Mouse (Mus musculus): ENCODE measurements around the gene Armc5. TPM values are rescaled to one million over a fixed set of nuclear protein-coding genes. Genes with fewer than 3 reads are reported as not detected.

Armc5 gene
- polyA plus RNA-seq, 1 experiment from 2014 or later: 6.9 TPM

- peaks cover 35% of the 10 kb centered on the region for H3K27me3 ChIP-seq
- no peak overlapping the region for H3K4me3 ChIP-seq (replicated peaks)
- no peak overlapping the region for H3K4me2 ChIP-seq
- H3K9ac ChIP-seq: no peak overlapping the region
- no peak for ATAC-seq (ENCODE audit: insufficient read depth)
- WGBS (ENCODE audit: insufficient replicate concordance): 60% methylated on average over 5 of the region's 5 CpGs
- peaks cover 27% of the 10 kb centered on the region for H3K4me1 ChIP-seq (replicated peaks)
- no peak overlapping the region for H3K27ac ChIP-seq (replicated peaks)
- H3K9me3 ChIP-seq (replicated peaks): no peaks in the 10 kb centered on the region
- peaks cover 7% of the 10 kb centered on the region for H3K36me3 ChIP-seq (replicated peaks)
Measured at GRCm38 (mm10) chr7:128266056-128266455, 28.9 kb downstream of the Armc5 start.

DNA sequence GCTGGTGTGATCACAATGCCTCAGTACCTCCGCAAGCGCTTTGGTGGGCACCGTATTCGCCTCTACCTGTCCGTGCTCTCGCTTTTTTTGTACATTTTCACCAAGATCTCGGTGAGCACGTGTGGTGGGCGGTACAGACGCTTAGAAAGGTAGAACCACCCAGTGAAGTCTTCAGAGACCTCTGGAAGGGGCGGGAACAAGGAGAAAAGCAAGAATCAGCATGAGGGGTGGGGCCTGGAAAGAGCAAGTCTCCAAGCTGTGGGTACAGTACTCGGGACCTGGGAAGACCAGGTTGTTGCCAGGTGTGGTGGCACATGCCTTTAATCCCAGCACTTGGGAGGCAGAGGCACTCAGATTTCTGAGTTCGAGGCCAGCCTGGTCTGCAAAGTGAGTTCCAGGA lies 30.2 kb downstream of the Armc5 start:
- H3K9me3 ChIP-seq (replicated peaks): no peaks in the 10 kb centered on the region
- H3K4me2 ChIP-seq: no peak overlapping the region
- peaks cover 30% of the 10 kb centered on the region for H3K27me3 ChIP-seq
- peaks cover 20% of the 10 kb centered on the region for H3K36me3 ChIP-seq (replicated peaks)
- WGBS (ENCODE audit: insufficient replicate concordance): 56% methylated on average over 13 of the region's 13 CpGs
- H3K9ac ChIP-seq: no peak overlapping the region
- ATAC-seq (ENCODE audit: insufficient read depth): no peak
- H3K27ac ChIP-seq (replicated peaks): no peak overlapping the region
- H3K4me1 ChIP-seq (replicated peaks): peaks cover 36% of the 10 kb centered on the region
- no peak overlapping the region for H3K4me3 ChIP-seq (replicated peaks)

GRCm38 (mm10) chr7:128267813-128268212 lies 30.7 kb downstream of the Armc5 start:
- H3K9ac ChIP-seq: no peak overlapping the region
- no peak overlapping the region for H3K27ac ChIP-seq (replicated peaks)
- peaks cover 36% of the 10 kb centered on the region for H3K4me1 ChIP-seq (replicated peaks)
- H3K4me3 ChIP-seq (replicated peaks): no peak overlapping the region
- H3K27me3 ChIP-seq: peaks cover 28% of the 10 kb centered on the region
- WGBS (ENCODE audit: insufficient replicate concordance): 80% methylated on average over 7 of the region's 7 CpGs
- H3K4me2 ChIP-seq: no peak overlapping the region
- peaks cover 24% of the 10 kb centered on the region for H3K36me3 ChIP-seq (replicated peaks)
- no peaks in the 10 kb centered on the region for H3K9me3 ChIP-seq (replicated peaks)
- ATAC-seq (ENCODE audit: insufficient read depth): no peak

DNA sequence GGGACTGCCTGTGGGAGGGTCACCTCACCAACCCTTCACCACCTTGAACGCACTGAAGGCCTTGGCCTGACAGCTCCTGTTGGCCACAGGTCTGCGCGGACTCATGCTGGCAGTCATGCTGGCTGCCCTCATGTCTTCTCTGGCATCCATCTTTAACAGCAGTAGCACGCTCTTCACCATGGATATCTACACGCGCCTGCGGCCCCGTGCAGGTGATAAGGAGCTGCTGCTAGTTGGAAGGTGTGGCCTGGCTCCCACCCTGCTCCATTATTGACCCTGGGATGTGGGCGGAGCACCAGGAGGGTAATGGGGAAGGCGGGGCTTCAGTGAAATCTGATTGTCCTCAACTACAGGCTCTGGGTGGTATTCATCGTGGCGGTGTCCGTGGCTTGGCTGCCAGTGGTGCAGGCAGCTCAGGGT lies 33.3 kb downstream of the Armc5 start:
- H3K9ac ChIP-seq: 0 out of 2 replicates have a peak overlapping the region, but pooled peaks have one; percentile 6
- peaks cover 9% of the 10 kb centered on the region for H3K27me3 ChIP-seq
- peak overlapping the region; percentile 82 for H3K27ac ChIP-seq (replicated peaks)
- H3K4me3 ChIP-seq (replicated peaks): peak overlapping the region; percentile 23
- peak; percentile 97 for ATAC-seq (ENCODE audit: insufficient read depth)
- peak overlapping the region; percentile 58 for H3K4me2 ChIP-seq
- H3K36me3 ChIP-seq (replicated peaks): peaks cover 50% of the 10 kb centered on the region
- WGBS (ENCODE audit: insufficient replicate concordance): 21% methylated on average over 13 of the region's 13 CpGs
- H3K9me3 ChIP-seq (replicated peaks): no peaks in the 10 kb centered on the region
- H3K4me1 ChIP-seq (replicated peaks): peaks cover 36% of the 10 kb centered on the region

- no peak overlapping the region for H3K4me3 ChIP-seq (replicated peaks)
- H3K4me2 ChIP-seq: peak overlapping the region; percentile 58
- H3K27me3 ChIP-seq: peaks cover under 1% of the 10 kb centered on the region
- H3K9ac ChIP-seq: 0 out of 2 replicates have a peak overlapping the region, but pooled peaks have one; percentile 15
- H3K36me3 ChIP-seq (replicated peaks): peaks cover 61% of the 10 kb centered on the region
- H3K4me1 ChIP-seq (replicated peaks): peaks cover 36% of the 10 kb centered on the region
- no peaks in the 10 kb centered on the region for H3K9me3 ChIP-seq (replicated peaks)
- WGBS (ENCODE audit: insufficient replicate concordance): 94% methylated on average over 9 of the region's 9 CpGs
- peak overlapping the region; percentile 73 for H3K27ac ChIP-seq (replicated peaks)
- ATAC-seq (ENCODE audit: insufficient read depth): no peak
Measured at GRCm38 (mm10) chr7:128271496-128271895, 34.4 kb downstream of the Armc5 start.

GRCm38 (mm10) chr7:128276051-128276450 lies 38.9 kb downstream of the Armc5 start:
- Histone ChIP-seq H3K27ac (replicated peaks) (no peak overlapping the region), H3K36me3 (replicated peaks) (peaks cover 100% of the 10 kb centered on the region)

DNA sequence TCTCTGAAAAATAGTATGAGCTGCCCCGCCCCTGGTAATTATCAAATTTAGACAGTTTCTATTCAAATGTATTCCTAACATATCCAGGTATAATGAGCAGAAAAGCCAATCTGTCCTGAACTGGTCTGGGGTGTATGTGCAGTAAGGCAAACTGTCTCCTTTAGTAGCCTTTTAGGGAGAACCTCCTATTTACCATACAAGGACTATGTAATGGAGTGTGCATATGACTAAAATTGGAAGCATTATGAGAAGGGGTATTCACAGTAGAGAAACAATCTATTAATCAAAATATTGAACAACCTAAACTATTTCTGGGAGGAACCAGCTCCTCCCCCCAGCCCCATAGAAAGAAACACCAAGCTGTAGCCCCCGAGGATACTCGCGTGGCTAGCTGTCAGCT lies 42.6 kb downstream of the Armc5 start:
- no peak overlapping the region for H3K4me2 ChIP-seq
- ATAC-seq (ENCODE audit: insufficient read depth): no peak
- H3K9ac ChIP-seq: no peak overlapping the region; the same call in 1 of the 2 replicates
- peaks cover 89% of the 10 kb centered on the region for H3K36me3 ChIP-seq (replicated peaks)
- no peak overlapping the region for H3K27ac ChIP-seq (replicated peaks)
- no peaks in the 10 kb centered on the region for H3K9me3 ChIP-seq (replicated peaks)
- H3K27me3 ChIP-seq: no peaks in the 10 kb centered on the region
- 88% methylated on average over 4 of the region's 4 CpGs for WGBS (ENCODE audit: insufficient replicate concordance)
- peaks cover 33% of the 10 kb centered on the region for H3K4me1 ChIP-seq (replicated peaks)
- no peak overlapping the region for H3K4me3 ChIP-seq (replicated peaks)

More at GRCm38 (mm10) chr7:128276051-128276450, 38.9 kb downstream of the Armc5 start:
- Histone ChIP-seq H3K9ac (no peak overlapping the region), H3K4me2 (no peak overlapping the region), H3K27me3 (no peaks in the 10 kb centered on the region), H3K4me3 (replicated peaks) (no peak overlapping the region), H3K9me3 (replicated peaks) (no peaks in the 10 kb centered on the region), H3K4me1 (replicated peaks) (peaks cover 28% of the 10 kb centered on the region)
- 87% methylated on average over 6 of the region's 6 CpGs for WGBS (ENCODE audit: insufficient replicate concordance)
- no peak for ATAC-seq (ENCODE audit: insufficient read depth)

- Histone ChIP-seq H3K4me2 (no peak overlapping the region), H3K9me3 (replicated peaks) (no peaks in the 10 kb centered on the region), H3K27ac (replicated peaks) (no peak overlapping the region), H3K4me1 (replicated peaks) (peaks cover 52% of the 10 kb centered on the region), H3K9ac (no peak overlapping the region), H3K36me3 (replicated peaks) (peaks cover 89% of the 10 kb centered on the region), H3K27me3 (no peaks in the 10 kb centered on the region), H3K4me3 (replicated peaks) (no peak overlapping the region)
- ATAC-seq (ENCODE audit: insufficient read depth): no peak
- WGBS (ENCODE audit: insufficient replicate concordance): 65% methylated on average over 11 of the region's 11 CpGs
Measured at GRCm38 (mm10) chr7:128281765-128282164, 44.6 kb downstream of the Armc5 start.

DNA sequence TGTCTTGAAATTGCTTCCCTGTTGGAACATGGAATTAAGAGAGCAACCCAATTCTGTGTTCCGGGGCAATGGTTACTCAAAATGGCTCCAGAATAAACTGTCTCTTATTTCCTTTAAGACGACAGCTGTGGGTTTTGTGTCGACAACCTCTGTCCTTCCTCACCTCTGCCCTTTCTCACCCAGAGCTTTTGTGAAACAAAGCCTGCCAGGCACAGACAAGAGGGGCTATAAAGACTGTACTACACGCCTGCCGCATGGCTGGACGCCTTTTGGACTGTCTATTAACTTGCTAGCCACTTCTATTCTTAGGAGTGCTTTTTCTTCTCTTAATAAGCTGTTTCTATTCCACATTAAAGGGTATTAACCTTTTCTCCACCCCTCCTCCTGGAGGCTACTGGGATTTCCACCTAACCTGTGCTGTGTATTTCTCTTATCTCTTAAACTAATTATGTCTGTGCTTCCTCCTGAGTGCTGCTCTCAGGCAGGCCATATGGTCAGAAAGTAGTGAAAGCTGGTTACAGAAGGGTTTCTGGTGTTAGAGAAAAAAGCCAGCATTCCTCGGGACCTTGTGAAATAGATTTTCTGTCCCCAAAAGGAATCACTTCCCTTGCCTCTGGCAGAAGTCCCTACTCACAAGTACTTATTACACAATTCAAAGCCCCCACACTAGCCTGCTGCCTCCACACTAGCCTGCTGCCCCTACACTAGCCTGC lies 45.5 kb downstream of the Armc5 start:
- peaks cover 61% of the 10 kb centered on the region for H3K4me1 ChIP-seq (replicated peaks)
- WGBS (ENCODE audit: insufficient replicate concordance): 73% methylated on average over 7 of the region's 7 CpGs
- H3K9ac ChIP-seq: no peak overlapping the region
- peaks cover 89% of the 10 kb centered on the region for H3K36me3 ChIP-seq (replicated peaks)
- no peaks in the 10 kb centered on the region for H3K27me3 ChIP-seq
- H3K4me2 ChIP-seq: no peak overlapping the region
- ATAC-seq (ENCODE audit: insufficient read depth): no peak
- H3K9me3 ChIP-seq (replicated peaks): no peaks in the 10 kb centered on the region
- no peak overlapping the region for H3K4me3 ChIP-seq (replicated peaks)
- H3K27ac ChIP-seq (replicated peaks): peak overlapping the region; percentile 11; the same call in 1 of the 2 replicates

DNA sequence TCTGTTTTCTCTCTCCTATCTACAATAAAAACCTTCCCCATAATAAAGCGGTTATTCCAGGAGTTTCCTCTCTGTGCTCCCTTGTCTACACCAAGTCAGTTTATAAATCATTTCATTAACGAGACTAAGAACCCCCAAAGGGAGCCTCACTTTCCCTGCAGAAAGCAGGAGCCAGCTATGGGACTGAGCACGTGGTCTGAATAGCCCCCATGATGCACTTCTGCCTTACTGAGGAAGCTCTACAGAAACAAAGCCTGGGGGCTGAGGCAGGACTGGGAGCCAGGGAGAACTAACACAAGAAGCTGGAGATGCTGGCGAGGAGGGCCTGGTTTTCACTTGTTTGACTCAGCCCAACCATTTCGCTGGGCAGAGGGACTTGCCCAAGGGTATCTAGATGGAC lies 46.9 kb downstream of the Armc5 start:
- ATAC-seq (ENCODE audit: insufficient read depth): no peak
- Histone ChIP-seq H3K4me3 (replicated peaks) (no peak overlapping the region), H3K27me3 (no peaks in the 10 kb centered on the region), H3K9me3 (replicated peaks) (no peaks in the 10 kb centered on the region), H3K4me2 (no peak overlapping the region), H3K36me3 (replicated peaks) (peaks cover 87% of the 10 kb centered on the region), H3K27ac (replicated peaks) (peak overlapping the region; percentile 48; the same call in 1 of the 2 replicates), H3K9ac (no peak overlapping the region), H3K4me1 (replicated peaks) (peaks cover 74% of the 10 kb centered on the region)
- 69% methylated on average over 5 of the region's 5 CpGs for WGBS (ENCODE audit: insufficient replicate concordance)

DNA sequence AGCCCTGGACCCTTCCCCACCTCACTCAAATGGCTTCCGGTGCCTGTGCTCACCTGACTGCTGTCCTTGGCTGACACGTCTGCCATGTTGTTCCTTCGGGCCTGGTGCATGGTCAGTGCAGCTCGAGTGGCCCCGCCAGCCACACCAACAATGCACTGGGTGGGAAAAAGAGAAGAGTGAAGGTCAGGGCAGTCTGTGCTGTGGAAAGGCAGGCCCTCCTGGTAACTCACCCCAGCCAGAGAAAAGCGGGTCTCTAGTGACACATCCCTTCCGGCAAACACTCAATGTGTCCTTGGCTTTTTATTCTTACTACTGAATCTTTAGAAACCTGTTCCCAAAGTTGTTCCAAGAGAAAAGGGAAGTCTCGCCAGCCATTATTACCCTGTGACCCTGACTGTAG lies 47.9 kb downstream of the Armc5 start:
- peak overlapping the region; percentile 98 for H3K27ac ChIP-seq (replicated peaks)
- no peaks in the 10 kb centered on the region for H3K27me3 ChIP-seq
- no peak for ATAC-seq (ENCODE audit: insufficient read depth)
- H3K4me1 ChIP-seq (replicated peaks): peaks cover 74% of the 10 kb centered on the region
- peaks cover 80% of the 10 kb centered on the region for H3K36me3 ChIP-seq (replicated peaks)
- 84% methylated on average over 8 of the region's 8 CpGs for WGBS (ENCODE audit: insufficient replicate concordance)
- no peaks in the 10 kb centered on the region for H3K9me3 ChIP-seq (replicated peaks)
- H3K4me3 ChIP-seq (replicated peaks): no peak overlapping the region
- H3K9ac ChIP-seq: no peak overlapping the region
- H3K4me2 ChIP-seq: no peak overlapping the region
